Mouse (Mus musculus) forebrain, embryonic 13.5 days (tissue): ENCODE data around the gene Exd2. TPM values are rescaled to one million over a fixed set of nuclear protein-coding genes. Genes with fewer than 3 reads are reported as not detected.
"Not testable (repeated sequence)": the region's sequence is repeated elsewhere in the genome, so short reads cannot be mapped to it uniquely, and the experiment has no call there.

Experiments
- ATAC-seq: fragments of 200-750 bp; cut with Nextera tagmentation; 2 replicates; pipeline ENCODE4 v1.8.0; 2017
- H3K27ac ChIP-seq: fragments of 300-500 bp; sonication (generic); 2 replicates; pipeline ENCODE4 v1.5.1; 2015; ENCODE audit warnings: inconsistent platforms, mild to moderate bottlenecking, moderate library complexity
- H3K27me3 ChIP-seq: fragments of 300-500 bp; sonication (generic); 2 replicates; pipeline ENCODE4 v1.6.1; 2015; ENCODE audit warnings: mild to moderate bottlenecking, inconsistent platforms
- H3K36me3 ChIP-seq: fragments of 300-500 bp; sonication (generic); 2 replicates; pipeline ENCODE4 v1.6.1; 2015; ENCODE audit warnings: mild to moderate bottlenecking, inconsistent platforms; ENCODE audit not compliant: poor library complexity, severe bottlenecking
- H3K4me1 ChIP-seq: fragments of 300-500 bp; sonication (generic); 2 replicates; pipeline ENCODE4 v1.6.1; 2015; ENCODE audit warnings: inconsistent platforms
- H3K4me2 ChIP-seq: fragments of 300-500 bp; sonication (generic); 2 replicates; pipeline ENCODE4 v1.6.1; 2015; ENCODE audit warnings: inconsistent platforms, mild to moderate bottlenecking, moderate library complexity
- H3K4me3 ChIP-seq: fragments of 300-500 bp; sonication (generic); 2 replicates; pipeline ENCODE4 v1.5.1; 2015; ENCODE audit warnings: mild to moderate bottlenecking, inconsistent platforms
- H3K9ac ChIP-seq: fragments of 300-500 bp; sonication (generic); 2 replicates; pipeline ENCODE4 v1.6.1; 2015; ENCODE audit warnings: mild to moderate bottlenecking, inconsistent platforms
- H3K9me3 ChIP-seq: fragments of 300-500 bp; sonication (generic); replicated peaks from 2 replicates; pipeline ENCODE4 v1.6.1; 2016; ENCODE audit warnings: inconsistent platforms
- WGBS: fragments of 180-500 bp; shearing (Covaris S2); methylation state at CpG from one replicate; pipeline ENCODE4 v1.1.7; 2015; 5-methylcytosine and 5-hydroxymethylcytosine counted together
- polyA plus RNA-seq: library from polyadenylated mRNA; unstranded; fragments of >200 nt; fragmentation: Nextera tagmentation; extraction: Ambion mirVana; gene quantifications from 2 replicates; pipeline ENCODE4 v1.2.1, GENCODE M21; 2015

Gene Exd2
- polyA plus RNA-seq, 1 experiment from 2014 or later = 52.6 TPM

- Histone ChIP-seq H3K9me3 (no peaks in the 10 kb centered on the region), H3K4me3 (no peak overlapping the region), H3K36me3 (no peaks in the 10 kb centered on the region), H3K4me2 (no peak overlapping the region), H3K27ac (no peak overlapping the region), H3K4me1 (no peaks in the 10 kb centered on the region), H3K27me3 (no peaks in the 10 kb centered on the region), H3K9ac (no peak overlapping the region)
- WGBS = 89% methylated on average over 1 of the region's 1 CpGs
- no peak for ATAC-seq
These were observed 9.4 kb upstream of the Exd2 start for GRCm38 (mm10) chr12:80453506-80453905.

DNA sequence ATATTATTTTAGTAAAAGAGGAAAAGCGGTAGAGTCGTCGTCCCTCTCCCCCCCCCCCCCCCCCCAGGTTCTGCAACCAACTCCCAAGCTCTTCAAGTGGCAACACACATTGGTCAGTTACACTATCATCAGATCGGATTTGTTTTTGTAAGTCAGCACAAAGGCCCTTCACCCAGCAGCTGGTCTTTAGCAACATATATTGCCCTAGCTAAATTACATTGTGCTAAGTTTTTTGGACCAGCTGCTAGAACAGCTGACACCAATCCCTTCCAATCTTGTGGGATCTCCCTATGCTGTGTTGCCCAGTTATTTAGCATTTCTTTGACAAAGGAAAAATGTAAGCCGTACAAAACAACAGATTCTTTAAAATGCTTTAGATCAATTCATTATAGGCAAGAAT is 4.9 kb upstream of the Exd2 start:
- Histone ChIP-seq H3K9me3 (no peaks in the 10 kb centered on the region), H3K27ac (no peak overlapping the region), H3K4me3 (no peak overlapping the region), H3K36me3 (no peaks in the 10 kb centered on the region), H3K4me1 (no peaks in the 10 kb centered on the region), H3K4me2 (no peak overlapping the region), H3K27me3 (no peaks in the 10 kb centered on the region), H3K9ac (no peak overlapping the region)
- WGBS = 61% methylated on average over 5 of the region's 5 CpGs
- ATAC-seq = no peak

DNA sequence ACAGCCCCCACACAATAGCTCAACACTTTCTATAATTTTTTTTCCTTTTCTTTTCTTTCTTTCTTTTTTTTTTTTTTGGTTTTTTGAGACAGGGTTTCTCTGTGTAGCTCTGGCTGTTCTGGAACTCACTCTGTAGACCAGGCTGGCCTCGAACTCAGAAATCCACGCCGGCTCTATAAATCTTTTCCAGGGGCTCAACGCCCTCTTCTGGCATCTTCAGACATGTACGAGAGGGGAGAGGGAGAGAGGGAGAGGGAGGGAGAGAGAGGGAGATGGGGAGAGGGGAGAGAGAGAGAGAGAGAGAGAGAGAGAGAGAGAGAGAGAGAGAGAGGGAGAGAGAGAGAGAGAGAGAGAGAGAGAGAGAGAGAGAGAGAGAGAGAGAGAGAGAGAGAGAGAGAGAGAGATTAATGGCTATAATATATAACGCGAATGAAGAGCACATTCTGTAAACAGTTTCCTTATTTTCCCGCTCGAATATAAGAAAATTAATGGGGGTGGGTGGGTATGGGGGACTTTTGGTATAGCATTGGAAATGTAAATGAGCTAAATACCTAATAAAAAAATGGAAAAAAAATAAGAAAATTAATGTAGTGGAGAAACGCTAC is 501 bp upstream of the Exd2 start:
- Histone ChIP-seq H3K4me3 (peak overlapping the region; percentile 93), H3K9ac (peak overlapping the region; percentile 88; the same call in 1 of the 2 replicates), H3K4me2 (peak overlapping the region; percentile 90)
- H3K9me3 ChIP-seq, H3K36me3 ChIP-seq, ATAC-seq, H3K27ac ChIP-seq, H3K27me3 ChIP-seq, H3K4me1 ChIP-seq: not testable (repeated sequence)
- 11% methylated on average over 10 of the region's 10 CpGs for WGBS

GRCm38 (mm10) chr12:80463666-80464269 is 873 bp downstream of the Exd2 start:
- Histone ChIP-seq H3K4me3 (peak overlapping the region; percentile 93), H3K9ac (peak overlapping the region; percentile 88), H3K27me3 (no peaks in the 10 kb centered on the region), H3K36me3 (no peaks in the 10 kb centered on the region), H3K4me2 (peak overlapping the region; percentile 90), H3K4me1 (peaks cover 9% of the 10 kb centered on the region), H3K27ac (peak overlapping the region; percentile 75; the same call in 1 of the 2 replicates), H3K9me3 (no peaks in the 10 kb centered on the region)
- ATAC-seq = no peak
- 7% methylated on average over 17 of the region's 17 CpGs for WGBS

GRCm38 (mm10) chr12:80470206-80470605 is 7.3 kb downstream of the Exd2 start:
- H3K36me3 ChIP-seq = no peaks in the 10 kb centered on the region
- no peak overlapping the region for H3K4me2 ChIP-seq
- WGBS = 94% methylated on average over 2 of the region's 2 CpGs
- no peak overlapping the region for H3K9ac ChIP-seq
- H3K9me3 ChIP-seq = no peaks in the 10 kb centered on the region
- no peak for ATAC-seq
- H3K27me3 ChIP-seq = no peaks in the 10 kb centered on the region
- H3K27ac ChIP-seq = no peak overlapping the region
- no peak overlapping the region for H3K4me3 ChIP-seq
- H3K4me1 ChIP-seq = no peaks in the 10 kb centered on the region

- Histone ChIP-seq H3K4me3 (no peak overlapping the region), H3K27ac (no peak overlapping the region), H3K9ac (no peak overlapping the region), H3K36me3 (peaks cover 11% of the 10 kb centered on the region; the same call in 1 of the 2 replicates), H3K27me3 (no peaks in the 10 kb centered on the region), H3K4me1 (no peaks in the 10 kb centered on the region), H3K9me3 (no peaks in the 10 kb centered on the region), H3K4me2 (no peak overlapping the region)
- ATAC-seq = no peak
- 87% methylated on average over 4 of the region's 4 CpGs for WGBS
These were observed 9.0 kb downstream of the Exd2 start for GRCm38 (mm10) chr12:80471926-80472325.

GRCm38 (mm10) chr12:80473731-80474130 is 10.8 kb downstream of the Exd2 start:
- 83% methylated on average over 3 of the region's 3 CpGs for WGBS
- Histone ChIP-seq H3K9ac (no peak overlapping the region), H3K36me3 (peaks cover 19% of the 10 kb centered on the region; the same call in 1 of the 2 replicates), H3K4me1 (no peaks in the 10 kb centered on the region), H3K4me3 (no peak overlapping the region), H3K9me3 (no peaks in the 10 kb centered on the region), H3K27ac (no peak overlapping the region), H3K27me3 (no peaks in the 10 kb centered on the region), H3K4me2 (no peak overlapping the region)
- ATAC-seq = no peak

DNA sequence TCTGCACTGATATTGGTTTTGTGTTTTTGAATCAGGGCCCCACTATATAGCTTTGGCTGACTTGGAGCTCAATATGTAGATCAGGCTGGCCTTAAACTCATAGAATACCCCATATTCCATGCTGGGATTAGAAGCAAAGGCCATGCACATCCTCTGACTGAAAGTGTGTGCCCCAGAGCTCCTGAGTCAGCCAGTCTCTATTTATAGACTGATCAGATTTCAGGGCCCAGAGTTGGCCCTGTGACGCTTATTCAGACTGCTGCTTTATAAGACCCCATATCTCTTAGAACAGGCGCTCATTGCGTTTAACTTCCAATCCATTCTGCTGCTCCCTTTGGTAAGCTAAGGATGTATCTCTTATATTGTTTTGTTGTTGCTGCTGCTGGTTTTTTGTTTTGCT is 17.1 kb downstream of the Exd2 start:
- Histone ChIP-seq H3K9ac (no peak overlapping the region), H3K4me3 (no peak overlapping the region), H3K9me3 (no peaks in the 10 kb centered on the region), H3K4me1 (no peaks in the 10 kb centered on the region), H3K4me2 (no peak overlapping the region), H3K27ac (no peak overlapping the region), H3K36me3 (peaks cover 53% of the 10 kb centered on the region), H3K27me3 (no peaks in the 10 kb centered on the region)
- ATAC-seq = no peak
- WGBS = 87% methylated on average over 3 of the region's 3 CpGs

DNA sequence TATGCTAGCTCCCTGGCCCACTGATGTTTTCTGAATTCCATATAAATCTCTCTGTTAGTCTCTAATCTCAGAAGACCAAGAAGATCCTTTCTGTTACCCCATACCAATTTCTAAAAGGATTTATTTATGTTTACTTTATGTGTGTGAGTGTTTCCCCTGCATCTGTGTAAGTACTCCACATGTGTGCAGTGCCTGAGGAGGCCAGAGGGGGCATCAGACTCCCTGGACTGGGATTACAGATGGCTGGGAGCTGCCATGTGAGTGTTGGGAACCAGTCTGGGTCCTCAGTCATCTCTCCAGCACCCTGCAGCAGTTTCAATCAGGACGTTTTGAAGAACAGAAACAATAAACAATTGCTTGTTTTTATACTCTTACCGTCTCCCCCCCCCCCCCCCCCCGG is 20.5 kb downstream of the Exd2 start:
- ATAC-seq = no peak
- Histone ChIP-seq H3K4me3 (no peak overlapping the region), H3K27me3 (no peaks in the 10 kb centered on the region), H3K9ac (no peak overlapping the region), H3K4me2 (no peak overlapping the region), H3K27ac (no peak overlapping the region), H3K4me1 (no peaks in the 10 kb centered on the region), H3K36me3 (peaks cover 56% of the 10 kb centered on the region), H3K9me3 (no peaks in the 10 kb centered on the region)
- 84% methylated on average over 3 of the region's 3 CpGs for WGBS

GRCm38 (mm10) chr12:80493311-80493710 is 30.4 kb downstream of the Exd2 start:
- Histone ChIP-seq H3K4me3 (no peak overlapping the region), H3K9ac (no peak overlapping the region), H3K27me3 (no peaks in the 10 kb centered on the region), H3K36me3 (peaks cover 66% of the 10 kb centered on the region), H3K4me1 (no peaks in the 10 kb centered on the region), H3K4me2 (no peak overlapping the region), H3K9me3 (no peaks in the 10 kb centered on the region), H3K27ac (no peak overlapping the region)
- WGBS = 94% methylated on average over 5 of the region's 5 CpGs
- no peak for ATAC-seq

DNA sequence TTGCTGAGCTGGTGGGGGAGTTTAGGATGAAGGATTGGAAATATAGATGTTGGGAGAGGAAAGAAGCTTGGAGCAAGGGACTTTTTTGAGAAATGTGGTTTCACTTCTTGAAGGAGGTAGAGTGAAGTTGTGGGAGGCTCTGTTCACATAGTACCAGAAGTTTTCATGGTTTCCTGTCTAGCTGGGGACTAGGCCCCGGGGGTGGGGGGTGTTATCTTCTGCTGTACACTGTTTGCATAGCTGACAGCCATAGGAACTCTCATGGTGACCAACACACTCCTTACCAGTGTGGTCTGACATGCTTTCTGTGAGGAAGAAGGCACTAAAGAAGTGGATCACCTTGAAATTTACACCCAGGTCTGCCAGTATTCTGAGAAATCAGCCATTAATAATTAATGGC is 32.8 kb downstream of the Exd2 start:
- H3K4me2 ChIP-seq = no peak overlapping the region
- no peak overlapping the region for H3K27ac ChIP-seq
- no peaks in the 10 kb centered on the region for H3K4me1 ChIP-seq
- H3K9ac ChIP-seq = no peak overlapping the region
- H3K27me3 ChIP-seq = no peaks in the 10 kb centered on the region
- WGBS = 90% methylated on average over 1 of the region's 1 CpGs
- peaks cover 44% of the 10 kb centered on the region for H3K36me3 ChIP-seq
- no peak for ATAC-seq
- no peak overlapping the region for H3K4me3 ChIP-seq
- no peaks in the 10 kb centered on the region for H3K9me3 ChIP-seq

GRCm38 (mm10) chr12:80498356-80498755 is 35.5 kb downstream of the Exd2 start:
- no peak overlapping the region for H3K4me3 ChIP-seq
- H3K9ac ChIP-seq = no peak overlapping the region
- H3K9me3 ChIP-seq = no peaks in the 10 kb centered on the region
- H3K4me2 ChIP-seq = no peak overlapping the region
- H3K36me3 ChIP-seq = peaks cover 20% of the 10 kb centered on the region
- H3K27ac ChIP-seq = no peak overlapping the region
- 63% methylated on average over 4 of the region's 4 CpGs for WGBS
- no peaks in the 10 kb centered on the region for H3K27me3 ChIP-seq
- H3K4me1 ChIP-seq = no peaks in the 10 kb centered on the region
- ATAC-seq = no peak

- Histone ChIP-seq H3K9ac (no peak overlapping the region), H3K27ac (no peak overlapping the region), H3K36me3 (peaks cover 13% of the 10 kb centered on the region), H3K9me3 (no peaks in the 10 kb centered on the region), H3K4me1 (no peaks in the 10 kb centered on the region), H3K4me2 (no peak overlapping the region), H3K4me3 (no peak overlapping the region), H3K27me3 (no peaks in the 10 kb centered on the region)
- ATAC-seq = no peak
- WGBS = 59% methylated on average over 1 of the region's 1 CpGs
These were observed 37.6 kb downstream of the Exd2 start for GRCm38 (mm10) chr12:80500506-80500905.
